Mouse (Mus musculus) kidney, embryonic 15.5 days (tissue): ENCODE results near the gene 4930451I11Rik. TPM values are rescaled to one million over a fixed set of nuclear protein-coding genes. Genes with fewer than 3 reads are reported as not detected.

Experiments used
- ATAC-seq: fragments of 200-750 bp; cut with Nextera tagmentation; replicated peaks from 2 replicates; pipeline ENCODE4 v1.8.0; 2017; ENCODE audit warnings: moderate TSS enrichment; ENCODE audit not compliant: low FRiP score
- H3K27ac ChIP-seq: fragments of 300-500 bp; sonication (generic); 2 replicates; pipeline ENCODE4 v1.5.1; 2015; ENCODE audit warnings: mild to moderate bottlenecking, inconsistent platforms
- H3K27me3 ChIP-seq: fragments of 300-500 bp; sonication (generic); 2 replicates; pipeline ENCODE4 v1.6.1; 2015; ENCODE audit warnings: inconsistent platforms
- H3K36me3 ChIP-seq: fragments of 300-500 bp; sonication (generic); 2 replicates; pipeline ENCODE4 v1.6.1; 2015; ENCODE audit warnings: inconsistent platforms
- H3K4me1 ChIP-seq: fragments of 300-500 bp; sonication (generic); 2 replicates; pipeline ENCODE4 v1.6.1; 2015; ENCODE audit warnings: inconsistent platforms
- H3K4me2 ChIP-seq: fragments of 300-500 bp; sonication (generic); 2 replicates; pipeline ENCODE4 v1.6.1; 2015; ENCODE audit warnings: moderate library complexity, mild to moderate bottlenecking, inconsistent platforms
- H3K4me3 ChIP-seq: fragments of 300-500 bp; sonication (generic); replicated peaks from 2 replicates; pipeline ENCODE4 v1.5.1; 2015; ENCODE audit warnings: mild to moderate bottlenecking, inconsistent platforms
- H3K9ac ChIP-seq: fragments of 300-500 bp; sonication (generic); 2 replicates; pipeline ENCODE4 v1.6.1; 2015; ENCODE audit warnings: mild to moderate bottlenecking, inconsistent platforms
- H3K9me3 ChIP-seq: fragments of 300-500 bp; sonication (generic); replicated peaks from 2 replicates; pipeline ENCODE4 v1.6.1; 2016; ENCODE audit warnings: inconsistent platforms
- WGBS: fragments of 180-500 bp; shearing (Covaris S2); methylation state at CpG from one replicate; pipeline ENCODE4 v1.1.7; 2015; ENCODE audit warnings: mixed read lengths; 5-methylcytosine and 5-hydroxymethylcytosine counted together
- polyA plus RNA-seq: library from polyadenylated mRNA; unstranded; fragments of >200 nt; fragmentation: Nextera tagmentation; extraction: Ambion mirVana; gene quantifications from 2 replicates; pipeline ENCODE4 v1.2.1, GENCODE M21; 2015

Gene 4930451I11Rik
- polyA plus RNA-seq, 1 experiment from 2014 or later: not detected

DNA sequence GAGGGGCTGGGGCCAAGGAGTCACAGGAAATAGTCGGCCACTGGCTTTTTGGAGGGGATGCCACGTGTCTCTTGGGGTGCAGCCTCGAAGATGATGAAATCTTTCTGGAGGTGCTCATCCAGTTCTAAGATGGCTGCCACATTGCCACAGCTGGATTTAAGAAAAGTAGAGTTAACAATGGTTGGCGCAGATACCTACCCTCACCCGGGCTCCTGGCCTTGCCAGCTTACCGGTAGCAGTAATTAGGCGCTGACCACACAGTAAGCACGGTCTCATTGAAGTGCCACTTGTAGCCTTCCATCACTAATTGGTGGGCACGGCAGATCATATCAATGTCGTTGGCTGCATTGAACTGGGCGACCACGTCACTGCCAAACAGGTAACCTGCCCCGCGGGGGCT is 45.3 kb downstream of the 4930451I11Rik start:
- H3K27ac ChIP-seq: no peak overlapping the region
- peaks cover 66% of the 10 kb centered on the region for H3K36me3 ChIP-seq
- WGBS: 84% methylated on average over 14 of the region's 14 CpGs
- H3K9ac ChIP-seq: no peak overlapping the region
- no peak overlapping the region for H3K4me2 ChIP-seq
- H3K4me3 ChIP-seq: no peak overlapping the region
- H3K4me1 ChIP-seq: peaks cover 24% of the 10 kb centered on the region
- no peak for ATAC-seq
- H3K27me3 ChIP-seq: no peaks in the 10 kb centered on the region
- H3K9me3 ChIP-seq: no peaks in the 10 kb centered on the region

DNA sequence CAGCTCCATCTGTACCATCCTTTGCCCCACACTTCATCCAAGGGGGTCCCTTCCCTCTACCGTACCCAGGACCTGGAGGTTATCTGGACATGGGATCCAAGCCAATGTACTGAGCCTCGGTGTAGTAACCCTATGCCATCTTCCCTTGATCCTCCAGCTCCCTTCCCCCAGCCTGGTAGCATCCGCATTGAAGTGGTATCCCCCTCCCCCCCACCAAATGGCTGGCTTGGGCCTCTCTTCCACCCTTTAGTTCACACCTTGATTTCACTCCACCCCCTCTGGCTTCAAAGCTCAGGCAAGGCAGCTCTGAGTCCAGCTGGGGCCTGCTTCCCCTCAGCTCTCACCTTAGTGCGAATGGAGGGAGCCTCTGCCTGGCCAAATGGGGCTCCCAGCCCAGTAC is 46.4 kb downstream of the 4930451I11Rik start:
- ATAC-seq: no peak
- H3K4me2 ChIP-seq: no peak overlapping the region
- H3K27ac ChIP-seq: no peak overlapping the region
- H3K4me1 ChIP-seq: peaks cover 24% of the 10 kb centered on the region
- H3K9ac ChIP-seq: no peak overlapping the region
- H3K9me3 ChIP-seq: no peaks in the 10 kb centered on the region
- WGBS: 47% methylated on average over 4 of the region's 4 CpGs
- no peaks in the 10 kb centered on the region for H3K27me3 ChIP-seq
- peaks cover 64% of the 10 kb centered on the region for H3K36me3 ChIP-seq
- H3K4me3 ChIP-seq: no peak overlapping the region

DNA sequence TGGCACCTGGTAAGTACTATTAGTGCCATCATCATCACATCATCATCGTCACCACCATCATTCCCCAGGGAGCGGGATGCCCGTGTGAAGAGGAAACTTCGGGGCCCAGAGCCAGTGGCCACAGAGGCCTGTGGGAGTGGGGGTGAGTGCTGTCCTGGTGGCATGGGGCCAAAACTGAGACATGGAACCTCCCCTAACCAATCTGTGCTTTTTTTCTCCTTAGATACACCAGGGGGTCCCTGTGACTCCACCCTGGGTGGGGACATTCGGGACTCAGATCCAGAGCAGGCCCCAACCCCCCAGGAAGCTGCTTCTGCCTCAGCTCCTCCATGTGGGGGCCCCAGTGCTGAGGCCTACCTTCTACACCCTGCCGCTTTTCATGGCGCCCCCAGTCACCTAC is 47.0 kb downstream of the 4930451I11Rik start:
- Histone ChIP-seq H3K4me2 (no peak overlapping the region), H3K4me3 (no peak overlapping the region), H3K36me3 (peaks cover 58% of the 10 kb centered on the region), H3K9ac (no peak overlapping the region), H3K27me3 (no peaks in the 10 kb centered on the region), H3K9me3 (no peaks in the 10 kb centered on the region), H3K27ac (no peak overlapping the region), H3K4me1 (peaks cover 24% of the 10 kb centered on the region)
- ATAC-seq: no peak
- WGBS: 54% methylated on average over 7 of the region's 7 CpGs

GRCm38 (mm10) chr7:126782693-126783092 is 48.7 kb downstream of the 4930451I11Rik start:
- peaks cover 31% of the 10 kb centered on the region for H3K4me1 ChIP-seq

DNA sequence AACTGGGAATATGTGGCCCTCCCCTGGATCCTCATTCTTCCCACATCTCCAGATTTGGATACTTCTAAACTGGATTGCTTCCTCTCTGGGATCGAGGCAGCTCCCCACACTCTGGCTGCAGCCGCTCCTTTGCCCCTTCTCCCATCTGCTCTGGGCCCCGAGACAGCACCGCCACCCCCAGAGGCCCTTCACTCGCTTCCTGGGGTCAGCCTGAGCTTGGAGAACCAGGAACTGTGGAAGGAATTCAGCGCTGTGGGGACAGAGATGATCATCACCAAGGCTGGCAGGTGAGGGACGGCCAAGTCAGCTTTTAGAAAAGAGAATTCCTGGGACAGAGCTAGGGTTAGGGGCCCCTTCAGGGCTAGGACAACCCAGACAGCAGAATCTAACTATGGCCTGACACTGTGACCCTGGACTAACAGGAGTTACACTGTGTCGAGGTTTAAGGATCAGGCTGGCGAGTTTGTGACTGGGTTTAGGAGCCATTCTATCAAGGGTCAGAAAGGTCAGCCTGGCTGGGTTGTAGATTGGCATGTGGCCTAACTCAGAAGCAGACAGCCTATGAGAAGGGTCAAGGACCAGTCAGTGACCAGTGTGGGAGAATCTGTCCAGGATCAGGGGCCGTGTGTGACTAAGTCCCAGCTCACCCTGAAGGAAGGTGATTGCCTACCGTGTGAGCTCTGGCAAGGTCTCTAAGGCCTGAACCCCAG is 49.6 kb downstream of the 4930451I11Rik start:
- ATAC-seq: no peak
- H3K36me3 ChIP-seq: peaks cover 41% of the 10 kb centered on the region
- H3K4me2 ChIP-seq: peak overlapping the region; percentile 92
- H3K9me3 ChIP-seq: no peaks in the 10 kb centered on the region
- no peaks in the 10 kb centered on the region for H3K27me3 ChIP-seq
- WGBS: 26% methylated on average over 11 of the region's 11 CpGs
- peak overlapping the region; percentile 49; the same call in 1 of the 2 replicates for H3K4me3 ChIP-seq
- 0 out of 2 replicates have a peak overlapping the region, but pooled peaks have one; percentile 13 for H3K27ac ChIP-seq
- H3K4me1 ChIP-seq: peaks cover 39% of the 10 kb centered on the region
- H3K9ac ChIP-seq: 0 out of 2 replicates have a peak overlapping the region, but pooled peaks have one; percentile 42

More at GRCm38 (mm10) chr7:126782693-126783092, 48.7 kb downstream of the 4930451I11Rik start:
- Histone ChIP-seq H3K9ac (no peak overlapping the region), H3K9me3 (no peaks in the 10 kb centered on the region), H3K4me3 (no peak overlapping the region), H3K27ac (0 out of 2 replicates have a peak overlapping the region, but pooled peaks have one; percentile 28), H3K27me3 (no peaks in the 10 kb centered on the region), H3K4me2 (no peak overlapping the region), H3K36me3 (peaks cover 50% of the 10 kb centered on the region)
- no peak for ATAC-seq
- WGBS: 63% methylated on average over 13 of the region's 13 CpGs

- Histone ChIP-seq H3K4me3 (peak within 1 kb of the TSS; percentile 49), H3K27ac (peak within 1 kb of the TSS; percentile 41), H3K4me2 (peak within 1 kb of the TSS; percentile 92), H3K9me3 (no peaks in the 10 kb centered on the region), H3K27me3 (no peaks in the 10 kb centered on the region), H3K36me3 (peaks cover 34% of the 10 kb centered on the region), H3K9ac (peak within 1 kb of the TSS; percentile 42), H3K4me1 (peaks cover 44% of the 10 kb centered on the region)
- WGBS: 3% methylated on average over 22 of the region's 22 CpGs
- ATAC-seq: 0 out of 2 replicates have a peak, but pooled peaks have one; percentile 1
Observed at GRCm38 (mm10) chr7:126780971-126781635, 50.3 kb downstream of the 4930451I11Rik start, which contains the start of gene Tbx6. Gene Tbx6 (plus strand): TSS chr7:126781483.

Other genes with a start within 250 kb of the 4930451I11Rik start
- gene Apobr, start 246.7 kb downstream of the 4930451I11Rik start, polyA plus RNA-seq: 0.72 and 0.82 TPM in 2 replicates
- 36.0 and 38.8 TPM in 2 replicates for gene Cln3, start 245.8 kb downstream of the 4930451I11Rik start, polyA plus RNA-seq
- gene Il27, start 236.7 kb downstream of the 4930451I11Rik start, polyA plus RNA-seq: not detected in 2 replicates
- gene Nupr1, start 200.8 kb downstream of the 4930451I11Rik start, polyA plus RNA-seq: 9.7 and 13.6 TPM in 2 replicates
- gene Sgf29, start 182.3 kb downstream of the 4930451I11Rik start, polyA plus RNA-seq: 48.2 and 55.0 TPM in 2 replicates
- 6.2 and 8.3 TPM in 2 replicates for gene Sult1a1, start 155.2 kb downstream of the 4930451I11Rik start, polyA plus RNA-seq
- gene Bola2, start 136.2 kb downstream of the 4930451I11Rik start, polyA plus RNA-seq: 144 and 146 TPM in 2 replicates
- gene Slx1b, start 135.9 kb downstream of the 4930451I11Rik start, polyA plus RNA-seq: 12.9 and 13.1 TPM in 2 replicates
- gene Coro1a, start 123.9 kb downstream of the 4930451I11Rik start, polyA plus RNA-seq: 17.9 and 24.3 TPM in 2 replicates
- gene Mapk3, start 72.0 kb downstream of the 4930451I11Rik start, polyA plus RNA-seq: 63.8 and 73.2 TPM in 2 replicates
- 1.8 and 1.9 TPM in 2 replicates for gene Gdpd3, start 65.3 kb downstream of the 4930451I11Rik start, polyA plus RNA-seq
- 81.5 and 82.2 TPM in 2 replicates for gene Ypel3, start 54.7 kb downstream of the 4930451I11Rik start, polyA plus RNA-seq
- gene Tbx6, start 50.2 kb downstream of the 4930451I11Rik start, polyA plus RNA-seq: 0.37 and 0.51 TPM in 2 replicates
- gene Ppp4c, start 39.1 kb downstream of the 4930451I11Rik start, polyA plus RNA-seq: 257 and 272 TPM in 2 replicates
- gene Fam57b, start 34.0 kb downstream of the 4930451I11Rik start, polyA plus RNA-seq: 0.52 and 0.54 TPM in 2 replicates
- gene Doc2a, start 15.8 kb upstream of the 4930451I11Rik start, polyA plus RNA-seq: 6.6 and 11.4 TPM in 2 replicates
- 36.8 and 40.1 TPM in 2 replicates for gene Hirip3, start 30.3 kb upstream of the 4930451I11Rik start, polyA plus RNA-seq
- gene Ino80e, start 30.7 kb upstream of the 4930451I11Rik start, polyA plus RNA-seq: 88.9 and 91.0 TPM in 2 replicates
- gene Taok2, start 53.1 kb upstream of the 4930451I11Rik start, polyA plus RNA-seq: 45.8 and 54.2 TPM in 2 replicates
- gene Tmem219, start 91.3 kb upstream of the 4930451I11Rik start, polyA plus RNA-seq: 28.5 and 31.6 TPM in 2 replicates
- gene Kctd13, start 97.2 kb upstream of the 4930451I11Rik start, polyA plus RNA-seq: 15.5 and 17.0 TPM in 2 replicates
- 0.21 TPM in 1 of 2 replicates, not detected in the other for gene Asphd1, start 117.9 kb upstream of the 4930451I11Rik start, polyA plus RNA-seq
- gene Sez6l2, start 118.9 kb upstream of the 4930451I11Rik start, polyA plus RNA-seq: 1.3 and 2.5 TPM in 2 replicates
- 106 and 115 TPM in 2 replicates for gene Cdipt, start 144.3 kb upstream of the 4930451I11Rik start, polyA plus RNA-seq
- gene Cdiptos, start 144.5 kb upstream of the 4930451I11Rik start, polyA plus RNA-seq: 1.4 and 1.5 TPM in 2 replicates
- gene Mvp, start 183.0 kb upstream of the 4930451I11Rik start, polyA plus RNA-seq: 15.3 and 16.8 TPM in 2 replicates
- gene Pagr1b, start 184.8 kb upstream of the 4930451I11Rik start, polyA plus RNA-seq: 0.45 TPM in 1 of 2 replicates, not detected in the other
- gene Pagr1a, start 185.7 kb upstream of the 4930451I11Rik start, polyA plus RNA-seq: 44.8 and 59.5 TPM in 2 replicates
- gene Gm42742, start 189.5 kb upstream of the 4930451I11Rik start, polyA plus RNA-seq: 52.6 and 61.2 TPM in 2 replicates
- gene Prrt2, start 189.6 kb upstream of the 4930451I11Rik start, polyA plus RNA-seq: 5.4 and 7.2 TPM in 2 replicates
- 64.4 and 65.8 TPM in 2 replicates for gene Maz, start 195.4 kb upstream of the 4930451I11Rik start, polyA plus RNA-seq
- 136 and 141 TPM in 2 replicates for gene Kif22, start 210.8 kb upstream of the 4930451I11Rik start, polyA plus RNA-seq